Mouse (Mus musculus): ENCODE measurements at regions not wholly inside any gene's neighbourhood (a gene's known extent, or its start where the extent isn't known, plus 50 kb on each side); places are given as distances from the start of the nearest gene placed in this dataset.

DNA sequence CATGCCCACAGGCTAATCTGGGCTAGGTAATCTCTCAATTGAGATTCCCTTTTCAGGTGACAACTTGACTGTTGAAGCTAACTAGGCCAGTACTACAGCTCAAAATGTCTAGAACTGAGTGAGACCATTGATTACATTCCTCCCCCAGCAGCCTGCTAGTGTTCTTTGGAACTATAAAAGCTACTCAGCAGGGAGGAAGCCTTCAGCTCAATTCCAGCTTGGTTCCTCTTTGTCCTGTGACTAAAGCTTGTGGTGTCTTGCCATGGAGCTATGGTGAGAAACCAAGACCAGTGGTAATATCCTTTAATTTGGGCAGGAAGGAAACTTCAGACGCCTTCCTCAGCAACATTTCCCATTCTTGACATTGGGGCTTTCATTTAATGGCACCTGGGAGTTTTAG is 52.9 kb upstream of the Ccser1 start:
- TF ChIP-seq POLR2A (IDR thresholded peaks at IDR 0.05; ENCODE audit: borderline replicate concordance, extremely low read depth, low read depth, low read length): no peak
- no peak for TF ChIP-seq CTCF (IDR thresholded peaks at IDR 0.05; ENCODE audit: insufficient read depth, low read length)

Data from lung, adult 2 months (tissue).